Mouse (Mus musculus): Measurements from ENCODE around the gene Tango2. TPM values are rescaled to one million over a fixed set of nuclear protein-coding genes. Genes with fewer than 3 reads are reported as not detected.

Gene Tango2
- polyA plus RNA-seq, 1 experiment from 2014 or later, result 22.5 TPM

DNA sequence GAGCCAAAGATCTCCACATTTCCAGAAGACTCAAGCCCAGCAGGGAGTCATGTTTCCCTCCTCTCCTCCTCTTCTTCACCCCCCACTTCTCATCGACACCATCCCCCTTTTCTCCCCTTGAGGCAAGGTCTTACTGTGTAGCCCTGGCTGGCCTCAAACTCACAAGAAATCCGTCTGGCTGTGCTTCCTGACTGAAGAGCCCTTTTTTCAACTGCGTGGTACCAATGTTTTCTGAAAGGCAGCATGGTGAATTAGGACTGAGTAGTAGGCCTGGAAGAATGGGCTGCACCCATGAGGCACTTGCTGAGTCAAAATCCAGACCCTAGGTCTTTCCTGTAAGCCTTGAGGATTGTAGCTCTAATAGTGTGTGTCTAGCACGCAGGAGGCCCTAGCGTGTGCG, 42.5 kb upstream of the Tango2 start:
- no peaks in the 10 kb centered on the region for H3K27me3 ChIP-seq
- peaks cover 46% of the 10 kb centered on the region for H3K4me1 ChIP-seq
- ATAC-seq (ENCODE audit: insufficient number of reproducible peaks, insufficient read depth, low FRiP score, low TSS enrichment), result no peak
- no peak overlapping the region for H3K27ac ChIP-seq
- H3K9ac ChIP-seq, result no peak overlapping the region
- H3K9me3 ChIP-seq, result no peaks in the 10 kb centered on the region
- H3K36me3 ChIP-seq, result no peaks in the 10 kb centered on the region
- H3K4me2 ChIP-seq (replicated peaks), result no peak overlapping the region
- 50% methylated on average over 6 of the region's 6 CpGs for WGBS
- H3K4me3 ChIP-seq, result no peak overlapping the region

- 85% methylated on average over 14 of the region's 14 CpGs for WGBS
- no peak overlapping the region for H3K4me2 ChIP-seq (replicated peaks)
- H3K36me3 ChIP-seq, result no peaks in the 10 kb centered on the region
- no peak overlapping the region for H3K27ac ChIP-seq
- no peaks in the 10 kb centered on the region for H3K9me3 ChIP-seq
- H3K27me3 ChIP-seq, result no peaks in the 10 kb centered on the region
- no peak for ATAC-seq (ENCODE audit: insufficient number of reproducible peaks, insufficient read depth, low FRiP score, low TSS enrichment)
- H3K4me3 ChIP-seq, result no peak overlapping the region
- H3K9ac ChIP-seq, result no peak overlapping the region
- H3K4me1 ChIP-seq, result peaks cover 31% of the 10 kb centered on the region
Observed at GRCm38 (mm10) chr16:18388583-18389435, 40.9 kb upstream of the Tango2 start.

- no peaks in the 10 kb centered on the region for H3K9me3 ChIP-seq
- peaks cover 24% of the 10 kb centered on the region for H3K4me1 ChIP-seq
- 44% methylated on average over 7 of the region's 7 CpGs for WGBS
- no peak overlapping the region for H3K9ac ChIP-seq
- H3K4me3 ChIP-seq, result no peak overlapping the region
- no peaks in the 10 kb centered on the region for H3K27me3 ChIP-seq
- H3K27ac ChIP-seq, result no peak overlapping the region
- H3K4me2 ChIP-seq (replicated peaks), result no peak overlapping the region
- no peak for ATAC-seq (ENCODE audit: insufficient number of reproducible peaks, insufficient read depth, low FRiP score, low TSS enrichment)
- H3K36me3 ChIP-seq, result no peaks in the 10 kb centered on the region
Observed at GRCm38 (mm10) chr16:18387704-18388582, 40.0 kb upstream of the Tango2 start.

DNA sequence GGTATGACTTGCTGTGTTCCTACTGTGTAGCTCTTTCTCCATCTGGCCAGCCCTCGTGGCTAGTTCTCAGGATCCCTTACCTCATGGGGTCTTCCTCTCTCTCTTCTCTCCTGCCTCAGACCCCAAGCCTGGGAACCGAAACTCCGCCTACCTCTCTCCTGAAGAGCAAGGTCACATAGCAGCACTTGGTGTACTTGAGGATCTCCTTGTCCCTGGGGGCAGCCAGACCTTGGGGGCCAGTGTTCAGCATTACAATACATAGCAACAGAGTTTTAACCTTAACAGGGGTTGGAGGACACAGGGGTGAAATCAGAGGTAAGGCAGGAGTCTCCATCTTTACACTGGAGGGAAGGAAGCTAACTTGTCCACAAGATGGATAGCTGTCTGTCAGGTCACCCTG, 39.1 kb upstream of the Tango2 start:
- no peak for ATAC-seq (ENCODE audit: insufficient number of reproducible peaks, insufficient read depth, low FRiP score, low TSS enrichment)
- Histone ChIP-seq H3K27ac (no peak overlapping the region), H3K4me3 (no peak overlapping the region), H3K9ac (no peak overlapping the region), H3K4me1 (peaks cover 32% of the 10 kb centered on the region), H3K27me3 (no peaks in the 10 kb centered on the region), H3K36me3 (no peaks in the 10 kb centered on the region), H3K9me3 (no peaks in the 10 kb centered on the region), H3K4me2 (replicated peaks) (no peak overlapping the region)
- 63% methylated on average over 3 of the region's 3 CpGs for WGBS

- ATAC-seq (ENCODE audit: insufficient number of reproducible peaks, insufficient read depth, low FRiP score, low TSS enrichment), result no peak
- H3K27me3 ChIP-seq, result no peaks in the 10 kb centered on the region
- H3K27ac ChIP-seq, result no peak overlapping the region
- no peak overlapping the region for H3K9ac ChIP-seq
- WGBS, result 82% methylated on average over 7 of the region's 7 CpGs
- no peak overlapping the region for H3K4me3 ChIP-seq
- peaks cover 37% of the 10 kb centered on the region for H3K4me1 ChIP-seq
- no peak overlapping the region for H3K4me2 ChIP-seq (replicated peaks)
- no peaks in the 10 kb centered on the region for H3K36me3 ChIP-seq
- H3K9me3 ChIP-seq, result no peaks in the 10 kb centered on the region
Observed at GRCm38 (mm10) chr16:18386451-18386850, 38.5 kb upstream of the Tango2 start.

- Histone ChIP-seq H3K4me3 (no peak overlapping the region), H3K36me3 (no peaks in the 10 kb centered on the region), H3K27ac (no peak overlapping the region), H3K4me2 (replicated peaks) (no peak overlapping the region), H3K27me3 (no peaks in the 10 kb centered on the region), H3K4me1 (peaks cover 47% of the 10 kb centered on the region), H3K9me3 (no peaks in the 10 kb centered on the region), H3K9ac (no peak overlapping the region)
- WGBS, result 74% methylated on average over 5 of the region's 5 CpGs
- no peak for ATAC-seq (ENCODE audit: insufficient number of reproducible peaks, insufficient read depth, low FRiP score, low TSS enrichment)
Observed at GRCm38 (mm10) chr16:18385411-18385810, 37.5 kb upstream of the Tango2 start.

DNA sequence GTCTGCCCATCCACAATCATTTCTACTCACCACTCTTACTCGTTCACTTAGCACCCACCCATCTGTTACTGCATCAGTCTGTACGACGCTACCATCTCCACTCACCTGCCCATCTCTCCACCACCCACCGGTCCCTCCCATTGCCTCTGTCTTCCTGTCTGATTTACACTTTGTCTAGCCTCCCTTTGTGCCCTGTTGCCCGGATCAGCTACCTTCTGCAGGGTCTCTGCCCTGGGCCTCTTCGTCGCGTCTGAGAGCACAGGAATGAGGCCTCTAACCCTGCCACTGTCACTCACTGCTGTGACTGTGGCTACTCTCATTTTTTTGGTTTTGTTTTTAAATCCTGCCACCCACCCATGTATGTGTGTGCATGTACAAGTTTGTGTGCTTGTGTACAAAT, 36.8 kb upstream of the Tango2 start:
- H3K4me3 ChIP-seq, result no peak overlapping the region
- H3K27ac ChIP-seq, result no peak overlapping the region
- peaks cover 51% of the 10 kb centered on the region for H3K4me1 ChIP-seq
- H3K27me3 ChIP-seq, result no peaks in the 10 kb centered on the region
- WGBS, result 66% methylated on average over 8 of the region's 8 CpGs
- H3K9me3 ChIP-seq, result no peaks in the 10 kb centered on the region
- H3K9ac ChIP-seq, result no peak overlapping the region
- H3K4me2 ChIP-seq (replicated peaks), result no peak overlapping the region
- no peak for ATAC-seq (ENCODE audit: insufficient number of reproducible peaks, insufficient read depth, low FRiP score, low TSS enrichment)
- H3K36me3 ChIP-seq, result no peaks in the 10 kb centered on the region

GRCm38 (mm10) chr16:18384211-18384610, 36.3 kb upstream of the Tango2 start:
- Histone ChIP-seq H3K4me2 (replicated peaks) (no peak overlapping the region), H3K9me3 (no peaks in the 10 kb centered on the region), H3K4me1 (peaks cover 51% of the 10 kb centered on the region), H3K27me3 (no peaks in the 10 kb centered on the region), H3K27ac (no peak overlapping the region), H3K36me3 (no peaks in the 10 kb centered on the region), H3K4me3 (no peak overlapping the region), H3K9ac (no peak overlapping the region)
- ATAC-seq (ENCODE audit: insufficient number of reproducible peaks, insufficient read depth, low FRiP score, low TSS enrichment), result no peak
- 68% methylated on average over 7 of the region's 7 CpGs for WGBS

GRCm38 (mm10) chr16:18383756-18384155, 35.9 kb upstream of the Tango2 start:
- Histone ChIP-seq H3K9me3 (no peaks in the 10 kb centered on the region), H3K27me3 (no peaks in the 10 kb centered on the region), H3K4me1 (peaks cover 46% of the 10 kb centered on the region), H3K36me3 (no peaks in the 10 kb centered on the region), H3K27ac (no peak overlapping the region), H3K9ac (no peak overlapping the region), H3K4me2 (replicated peaks) (no peak overlapping the region), H3K4me3 (no peak overlapping the region)
- WGBS, result 0% methylated on average over 3 of the region's 3 CpGs
- no peak for ATAC-seq (ENCODE audit: insufficient number of reproducible peaks, insufficient read depth, low FRiP score, low TSS enrichment)

DNA sequence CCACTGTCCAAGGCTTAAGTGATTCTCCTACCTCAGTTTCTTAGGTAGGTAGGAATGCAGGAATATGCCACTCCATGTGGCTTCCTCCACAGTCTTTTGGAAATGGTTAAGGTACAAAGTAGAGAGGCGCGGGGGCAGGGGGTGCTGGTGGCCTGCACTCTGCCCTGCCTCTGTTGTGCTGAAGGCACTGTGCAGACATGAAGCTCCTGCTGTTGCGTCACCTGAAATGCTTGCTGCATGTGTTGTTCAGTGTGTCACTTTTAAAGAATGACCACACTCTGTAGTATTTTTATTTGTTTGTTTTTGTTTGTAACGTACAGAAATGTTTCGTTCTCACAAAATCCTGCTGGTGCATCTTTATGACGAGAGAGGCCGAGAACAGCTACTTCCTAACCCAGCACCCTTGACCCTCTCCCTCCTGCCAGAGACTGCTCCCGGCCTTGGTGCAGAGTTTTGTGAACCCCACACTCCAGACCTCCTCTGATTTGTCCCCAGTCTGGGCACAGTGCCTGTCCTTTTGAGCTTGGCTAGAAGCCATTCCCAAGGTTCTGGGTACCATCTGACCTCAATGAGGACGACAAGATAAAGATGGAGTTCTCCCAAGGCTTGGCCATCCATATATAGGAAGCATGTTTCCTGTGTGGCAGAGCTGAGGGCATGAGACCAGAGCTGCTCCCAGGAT, 35.3 kb upstream of the Tango2 start:
- Histone ChIP-seq H3K27ac (no peak overlapping the region), H3K9me3 (no peaks in the 10 kb centered on the region), H3K4me1 (peaks cover 40% of the 10 kb centered on the region), H3K9ac (no peak overlapping the region), H3K36me3 (no peaks in the 10 kb centered on the region), H3K27me3 (no peaks in the 10 kb centered on the region), H3K4me3 (no peak overlapping the region), H3K4me2 (replicated peaks) (no peak overlapping the region)
- ATAC-seq (ENCODE audit: insufficient number of reproducible peaks, insufficient read depth, low FRiP score, low TSS enrichment), result no peak
- 65% methylated on average over 9 of the region's 9 CpGs for WGBS

GRCm38 (mm10) chr16:18381621-18382258, 33.8 kb upstream of the Tango2 start:
- Histone ChIP-seq H3K9me3 (no peaks in the 10 kb centered on the region), H3K27ac (peak overlapping the region; percentile 79), H3K4me3 (no peak overlapping the region), H3K4me1 (peaks cover 31% of the 10 kb centered on the region), H3K4me2 (replicated peaks) (no peak overlapping the region), H3K9ac (no peak overlapping the region), H3K27me3 (no peaks in the 10 kb centered on the region), H3K36me3 (no peaks in the 10 kb centered on the region)
- peak; percentile 37; the same call in 1 of the 2 replicates for ATAC-seq (ENCODE audit: insufficient number of reproducible peaks, insufficient read depth, low FRiP score, low TSS enrichment)
- 40% methylated on average over 6 of the region's 6 CpGs for WGBS
